ENCODE assay signal across 15 mouse cellular contexts in genomic region chr3:22047203-22047602, GRCm38 (mm10). TPM values are rescaled to one million over a fixed set of nuclear protein-coding genes. Genes with fewer than 3 reads are reported as not detected.
A peak's percentile ranks its signal among the peaks of the same experiment; 100 is the strongest.
DNase-seq lines count a peak whose midpoint lies in the region; ATAC-seq lines count a peak whose summit lies in the region.
"Had no signal": no experiment of that assay in that cellular context is flagged by ENCODE, and none has a peak within 500 bp of the region (broad histone marks: within the 10 kb centered on the region; RNA-seq: fewer than 3 reads in every experiment).

No protein-coding gene starts in this region.

- no peaks in the 10 kb centered on the region; the same call in 1 of the 2 replicates for H3K9me3 ChIP-seq in heart, embryonic 14.5 days (ENCODE audit: control insufficient read depth, low read length)
- H3K9me3 ChIP-seq: forebrain, embryonic 15.5 days; stomach, embryonic 15.5 days had no signal

- H3K36me3 ChIP-seq in heart, embryonic 14.5 days (ENCODE audit: control insufficient read depth, insufficient read depth, low read length) = no peaks in the 10 kb centered on the region
- H3K36me3 ChIP-seq: forebrain, embryonic 15.5 days; stomach, embryonic 15.5 days had no signal

- no peak overlapping the region for H3K9ac ChIP-seq in heart, embryonic 14.5 days (ENCODE audit: low read length)
- H3K9ac ChIP-seq: forebrain, embryonic 15.5 days; stomach, embryonic 15.5 days had no signal

- no peak overlapping the region for H3K27ac ChIP-seq in heart, embryonic 14.5 days (replicated peaks in 1 of 2; ENCODE audit: control insufficient read depth in 1 of 2, insufficient read depth in 1 of 2, low read depth in 2 of 2, low read length in 2 of 2)
- H3K27ac ChIP-seq: forebrain, embryonic 15.5 days; stomach, embryonic 15.5 days had no signal

- peak overlapping the region; percentile 14; the same call in 1 of the 2 replicates for H3K4me2 ChIP-seq in heart, embryonic 14.5 days (ENCODE audit: low read length)
- H3K4me2 ChIP-seq: forebrain, embryonic 15.5 days; stomach, embryonic 15.5 days had no signal

- H3K27me3 ChIP-seq in heart, embryonic 14.5 days (ENCODE audit: control insufficient read depth, insufficient read depth, low read length) = no peaks in the 10 kb centered on the region
- H3K27me3 ChIP-seq: forebrain, embryonic 15.5 days; stomach, embryonic 15.5 days had no signal

- no peak overlapping the region for H3K4me3 ChIP-seq in heart, embryonic 14.5 days (ENCODE audit: control insufficient read depth in 1 of 2, insufficient read depth in 1 of 2, low read depth in 1 of 2, low read length in 2 of 2)
- H3K4me3 ChIP-seq: forebrain, embryonic 15.5 days; stomach, embryonic 15.5 days had no signal

- ATAC-seq in heart, embryonic 14.5 days (ENCODE audit: insufficient number of reproducible peaks, insufficient read depth, low FRiP score, low read depth) = no peak
- ATAC-seq: activated CD4-positive, CD25-positive, alpha-beta regulatory T cell, adult 4 months; forebrain, embryonic 15.5 days had no signal

- WGBS in heart, embryonic 14.5 days = 61% methylated on average over 14 of the region's 14 CpGs

- intact Hi-C loops in heart, postnatal 25 days (cut with DNase I) = no loop called here

- H3K4me1 ChIP-seq in heart, embryonic 14.5 days (ENCODE audit: control insufficient read depth in 2 of 2, insufficient read depth in 2 of 2, low read length in 2 of 2) = 0 out of 4 replicates have a peak, but pooled peaks cover 0 to 3% of the 10 kb centered on the region in 2 experiments
- H3K4me1 ChIP-seq: forebrain, embryonic 15.5 days; stomach, embryonic 15.5 days had no signal

- peak; percentile 56 to 71 for DNase-seq in heart, adult 18-20 months
- DNase-seq in heart, postnatal 25 days (ENCODE audit: low spot score) = no peak
- DNase-seq in R1 (ENCODE audit: low read depth, low spot score) = peak; percentile 70
- peak; percentile 43 to 63 for DNase-seq in kidney, postnatal 25 days
- no peak for DNase-seq in spleen, adult 18-20 months
- DNase-seq in yolk sac, embryonic 10.5 days (ENCODE audit: low spot score) = no peak
- DNase-seq: cerebellum, adult 11-12 months; lung, adult 18-20 months; lung, postnatal 4 days; midbrain, embryonic 14.5 days; thymus, postnatal 4 days had no signal

RNA-seq across cellular contexts. Expression of gene Tbl1xr1, which starts 29.2 kb away (rescaled TPM):
- total RNA-seq in heart, adult 18-20 months (2021) = 10 to 100 TPM; 61.0 to 74.9 TPM
- total RNA-seq in heart, postnatal 25 days (2021) = 10 to 100 TPM; 69.1 to 81.3 TPM
- polyA plus RNA-seq in heart, embryonic 14.5 days (2014; fragmentation: Nextera tagmentation; extraction: Ambion mirVana) = 18.1 and 24.5 TPM in 2 replicates

Comparison
In these comparisons a context has a peak if more than half of its experiments do, and no peak if none do; other contexts are left out.
1. DNase-seq: peak in heart, adult 18-20 months (2 of 2), R1 (single experiment) and kidney, postnatal 25 days (2 of 2); none in heart, postnatal 25 days (single experiment), spleen, adult 18-20 months (0 of 2) and yolk sac, embryonic 10.5 days (single experiment).